Mouse (Mus musculus): Measurements from ENCODE around the gene Sort1.
A peak's percentile ranks its signal among the peaks of the same experiment; 100 is the strongest.

Sort1 gene

DNA sequence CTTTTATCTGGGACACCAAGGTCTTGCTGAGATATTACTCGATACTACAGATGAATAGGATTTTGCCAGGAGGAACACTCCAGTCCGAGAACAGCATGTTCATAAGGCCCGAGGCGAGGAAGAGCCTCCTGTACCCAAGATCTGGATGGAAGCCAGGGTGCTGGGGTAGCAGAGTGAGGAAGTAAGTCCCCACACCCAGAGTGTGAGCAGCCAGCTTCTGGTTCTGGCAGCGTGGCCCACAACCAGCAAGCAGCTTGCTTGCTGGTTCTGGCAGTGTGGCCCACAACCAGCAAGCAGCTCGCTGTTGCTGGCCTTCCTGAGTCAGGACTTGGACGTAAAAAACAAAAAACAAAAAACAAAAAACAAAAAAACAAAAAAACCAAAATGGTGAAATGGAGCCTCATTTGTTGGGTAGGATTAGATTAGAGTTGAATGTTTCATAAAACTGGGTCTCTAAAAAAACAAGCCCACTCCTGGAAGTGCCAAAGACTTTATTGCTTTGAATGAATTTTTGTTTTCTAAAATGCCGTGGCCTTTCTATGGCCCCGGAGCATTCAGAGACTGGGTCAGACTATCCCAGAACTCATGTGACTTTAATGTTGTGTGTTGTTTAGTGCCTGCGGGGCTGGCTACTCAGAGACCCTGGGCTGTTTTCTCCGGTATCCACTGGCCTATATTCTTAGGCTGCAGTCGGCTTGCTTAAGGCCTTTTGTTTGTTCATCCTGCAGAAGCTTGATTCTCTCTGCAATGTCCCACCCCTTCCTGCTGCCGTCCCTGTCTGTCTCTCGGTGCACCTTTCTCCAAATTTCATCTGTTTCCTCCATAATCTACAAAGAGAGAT lies 11.7 kb downstream of the Sort1 start:
- DNase-seq (ENCODE audit: low read depth, low spot score), result no peak

GRCm38 (mm10) chr3:108296220-108297049 lies 12.6 kb downstream of the Sort1 start:
- no peak for DNase-seq (ENCODE audit: low read depth, low spot score)

- no peak for DNase-seq (ENCODE audit: low read depth, low spot score)
Observed at GRCm38 (mm10) chr3:108297050-108297419, 13.2 kb downstream of the Sort1 start.

DNA sequence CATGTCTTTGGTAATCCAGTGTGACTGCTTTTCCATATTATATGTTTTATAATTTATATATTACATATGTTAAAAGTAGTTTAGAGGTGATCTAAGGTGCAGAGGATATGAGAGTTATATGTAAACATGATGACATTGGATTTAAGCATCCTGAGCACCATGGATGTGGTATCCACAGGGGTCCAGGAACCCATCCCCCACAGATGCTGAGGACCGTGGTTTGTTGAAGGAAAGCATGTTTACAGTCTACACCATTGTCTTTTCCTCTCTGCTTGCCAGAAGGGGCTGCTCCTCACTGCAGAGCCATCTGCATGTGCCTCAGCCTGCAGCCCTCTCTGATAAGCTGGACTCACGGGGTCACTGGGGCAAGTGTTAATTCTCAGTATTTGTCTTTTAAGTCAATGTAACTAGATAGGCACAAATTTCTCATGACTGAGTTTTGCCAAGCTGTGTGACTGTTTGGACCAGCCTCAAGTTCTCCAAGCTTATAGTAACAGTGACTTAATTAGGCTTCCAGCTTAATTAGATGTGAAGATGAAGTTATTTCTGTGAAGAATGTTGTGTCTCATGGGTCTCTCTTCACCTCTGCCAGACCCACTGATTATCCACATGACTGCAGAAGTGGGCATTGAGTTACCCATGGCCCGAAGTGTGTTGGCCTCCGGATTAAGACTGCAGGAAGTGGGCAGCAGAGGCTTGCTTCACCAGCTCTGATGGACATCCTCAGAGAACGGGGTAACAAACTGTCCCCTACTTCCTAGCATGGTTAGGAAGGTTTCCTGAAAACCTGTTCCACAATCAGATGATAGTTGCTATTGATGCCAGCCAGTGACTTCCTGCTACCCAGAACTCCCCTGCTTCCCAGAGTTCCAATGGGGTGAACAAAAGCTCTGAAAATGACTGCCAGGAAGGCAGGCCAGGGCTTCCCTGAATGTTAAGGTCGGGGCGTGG lies 14.0 kb downstream of the Sort1 start:
- no peak for DNase-seq (ENCODE audit: low read depth, low spot score)

DNA sequence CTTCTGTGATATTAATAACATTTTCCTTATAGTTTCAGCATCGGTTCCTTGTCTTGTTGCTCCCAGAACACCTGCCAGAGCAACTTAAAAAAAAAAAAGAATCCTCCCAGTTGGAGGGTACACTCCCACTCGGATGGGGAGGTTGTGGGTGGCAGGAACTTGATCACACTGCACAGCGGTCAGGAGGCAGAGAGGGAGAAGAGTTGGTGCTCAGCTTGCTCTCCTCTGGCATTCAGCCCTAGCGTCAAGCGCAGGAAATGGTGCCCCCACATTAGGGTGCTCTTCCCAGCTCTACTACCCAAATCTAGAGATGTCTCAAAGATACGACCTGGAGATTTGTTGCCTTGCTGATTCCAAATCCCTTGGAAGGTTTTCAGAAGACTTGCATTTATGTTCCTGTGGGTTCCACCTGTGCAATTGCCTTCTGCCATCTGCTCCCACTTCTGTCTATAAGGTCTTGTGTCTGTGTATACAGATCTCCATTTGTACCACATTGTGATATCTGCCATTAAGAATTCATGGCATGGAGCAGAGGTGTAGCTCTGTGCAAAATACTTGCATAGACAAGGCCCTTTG lies 16.7 kb downstream of the Sort1 start:
- no peak for DNase-seq (ENCODE audit: low read depth, low spot score)

- no peak for DNase-seq (ENCODE audit: low read depth, low spot score)
Observed at GRCm38 (mm10) chr3:108303683-108304082, 19.8 kb downstream of the Sort1 start.

GRCm38 (mm10) chr3:108304747-108305146 lies 20.9 kb downstream of the Sort1 start:
- DNase-seq (ENCODE audit: low read depth, low spot score), result no peak

GRCm38 (mm10) chr3:108306387-108306786 lies 22.5 kb downstream of the Sort1 start:
- no peak for DNase-seq (ENCODE audit: low read depth, low spot score)

DNA sequence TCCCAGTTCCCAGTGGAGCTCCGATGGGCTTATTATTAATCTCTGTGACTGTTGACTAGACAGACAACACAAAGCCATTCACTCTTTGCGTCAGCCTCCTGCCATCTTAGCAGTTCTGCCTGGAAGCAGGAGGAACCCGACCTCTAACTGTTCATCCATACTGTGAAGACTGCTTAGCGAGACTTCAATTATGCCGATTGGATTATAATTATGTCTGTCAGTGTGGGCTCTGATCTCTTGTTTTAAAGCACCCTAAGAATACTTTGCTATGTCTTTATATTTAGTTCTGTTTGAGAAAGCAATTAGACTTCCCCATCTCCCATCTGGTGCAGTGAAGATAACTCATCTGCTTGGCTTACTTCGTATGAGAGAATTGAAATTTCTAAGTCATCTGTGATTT lies 23.6 kb downstream of the Sort1 start:
- DNase-seq (ENCODE audit: low read depth, low spot score), result no peak

GRCm38 (mm10) chr3:108310921-108311341 lies 27.0 kb downstream of the Sort1 start:
- peak; percentile 30 for DNase-seq (ENCODE audit: low read depth, low spot score)

DNA sequence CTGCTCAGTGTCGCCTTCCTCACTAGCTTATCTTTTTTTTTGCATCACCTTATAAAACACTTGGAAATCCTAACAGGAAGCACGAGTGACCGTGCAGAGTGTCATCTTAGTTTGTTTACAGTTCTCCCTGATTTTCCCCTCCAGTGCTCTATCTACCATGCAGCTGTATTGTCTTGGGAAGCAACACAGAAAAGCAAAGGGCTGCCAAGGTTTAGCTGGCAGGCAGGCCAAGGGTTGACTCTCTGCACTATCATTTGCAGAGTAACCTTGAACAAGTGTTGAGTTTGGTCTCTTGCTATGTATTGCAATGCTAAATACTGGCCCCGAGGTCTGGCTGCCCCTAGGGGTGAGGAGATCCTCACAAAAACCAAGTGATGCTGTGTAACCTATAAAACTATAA lies 27.8 kb downstream of the Sort1 start:
- DNase-seq (ENCODE audit: low read depth, low spot score), result no peak

- no peak for DNase-seq (ENCODE audit: low read depth, low spot score)
Observed at GRCm38 (mm10) chr3:108312414-108312813, 28.5 kb downstream of the Sort1 start.

DNA sequence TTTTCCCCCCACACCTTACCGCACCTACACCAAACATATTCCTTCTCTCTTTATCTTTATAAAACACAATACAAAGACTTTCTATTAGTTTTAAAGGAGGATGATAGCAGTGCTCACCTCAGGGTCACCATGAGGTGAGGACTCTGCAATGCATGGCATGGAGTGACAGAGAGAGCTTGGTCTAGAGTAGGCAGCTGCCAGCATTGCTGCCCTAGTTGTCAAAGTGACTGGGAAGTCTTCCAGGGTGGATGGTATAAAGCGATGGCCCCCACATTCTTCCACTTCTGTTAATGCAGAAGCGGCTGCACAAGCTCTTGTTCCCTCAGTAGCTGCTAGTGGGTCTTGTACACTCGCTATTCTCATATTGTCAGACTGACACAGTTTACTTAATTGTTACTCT lies 29.3 kb downstream of the Sort1 start:
- DNase-seq (ENCODE audit: low read depth, low spot score), result no peak

DNA sequence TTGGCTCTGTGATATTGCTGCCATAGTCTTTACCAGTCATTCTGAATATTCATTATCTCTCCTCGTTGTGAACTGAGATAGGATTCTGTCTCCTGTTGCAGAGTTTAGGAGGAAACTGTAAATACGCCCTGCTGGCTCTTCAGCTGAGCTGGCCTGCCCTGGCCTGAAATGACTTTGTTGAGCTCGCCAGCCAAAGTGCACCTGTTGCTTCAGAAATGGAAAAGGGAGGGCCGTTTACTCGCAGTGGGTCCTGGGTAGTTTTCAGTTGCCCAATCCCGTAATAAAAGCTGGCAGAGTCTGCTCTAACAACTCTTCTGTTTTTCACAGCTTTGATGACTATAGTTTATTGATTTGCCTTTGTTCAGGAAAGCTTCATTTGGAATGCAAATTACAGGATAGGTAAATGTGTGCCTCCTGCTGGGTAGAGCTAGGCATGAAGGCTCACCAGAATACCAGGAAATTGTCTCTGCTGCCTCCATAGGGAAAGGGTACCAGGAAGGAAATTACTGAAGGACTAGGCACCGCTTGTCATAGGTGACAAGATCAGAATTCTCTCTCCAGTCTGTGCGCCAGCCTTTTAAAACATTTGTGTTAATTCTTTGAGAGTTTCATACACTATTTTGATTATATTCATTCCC lies 30.3 kb downstream of the Sort1 start:
- no peak for DNase-seq (ENCODE audit: low read depth, low spot score)

DNA sequence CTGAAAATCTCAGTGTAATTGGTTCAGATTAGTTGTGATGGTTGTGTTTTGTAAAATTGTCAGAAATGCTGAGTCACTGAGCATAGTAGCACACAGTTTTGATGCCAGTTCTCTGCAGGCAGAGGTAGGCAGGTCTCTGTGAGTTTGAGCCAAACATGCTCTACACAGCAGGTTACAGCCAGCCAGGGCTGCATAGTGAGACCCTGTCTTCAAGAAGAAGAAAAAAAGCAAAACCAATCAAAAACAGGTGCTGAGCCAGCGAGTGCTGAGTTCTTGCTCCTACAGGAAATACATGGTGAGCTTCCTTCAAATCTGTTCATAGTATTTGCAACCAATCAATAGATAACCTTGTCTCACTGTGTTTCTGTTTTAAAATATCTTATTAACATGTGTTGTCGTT lies 34.6 kb downstream of the Sort1 start:
- no peak for DNase-seq (ENCODE audit: low read depth, low spot score)

GRCm38 (mm10) chr3:108321671-108322070 lies 37.8 kb downstream of the Sort1 start:
- DNase-seq (ENCODE audit: low read depth, low spot score), result no peak

GRCm38 (mm10) chr3:108322136-108322535 lies 38.3 kb downstream of the Sort1 start:
- DNase-seq (ENCODE audit: low read depth, low spot score), result no peak

- no peak for DNase-seq (ENCODE audit: low read depth, low spot score)
Observed at GRCm38 (mm10) chr3:108322962-108323361, 39.1 kb downstream of the Sort1 start.

DNA sequence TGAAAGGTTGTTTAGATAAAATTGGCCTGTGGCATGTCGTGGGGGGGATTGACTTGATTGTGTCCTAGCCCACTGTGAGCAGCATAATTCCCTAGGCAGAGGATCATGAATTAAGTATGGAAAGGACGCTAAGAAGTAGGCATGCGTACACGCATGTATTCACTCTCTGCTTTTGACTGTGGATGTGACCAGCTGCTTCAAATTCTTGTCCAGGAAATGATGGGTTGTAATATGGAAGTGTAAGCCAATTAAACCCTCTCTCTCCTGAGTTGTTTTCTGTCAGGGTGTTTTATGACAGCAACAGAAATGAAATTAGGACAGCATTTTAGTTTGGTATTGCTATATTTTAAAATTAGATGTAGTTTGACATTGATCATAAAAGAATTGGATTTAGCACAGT lies 41.0 kb downstream of the Sort1 start:
- DNase-seq (ENCODE audit: low read depth, low spot score), result no peak

- DNase-seq (ENCODE audit: low read depth, low spot score), result no peak
Observed at GRCm38 (mm10) chr3:108325521-108325920, 41.6 kb downstream of the Sort1 start.

- no peak for DNase-seq (ENCODE audit: low read depth, low spot score)
Observed at GRCm38 (mm10) chr3:108327275-108327674, 43.4 kb downstream of the Sort1 start.
